Mouse (Mus musculus): ENCODE data around the gene Cfap43.

The Cfap43 gene

DNA sequence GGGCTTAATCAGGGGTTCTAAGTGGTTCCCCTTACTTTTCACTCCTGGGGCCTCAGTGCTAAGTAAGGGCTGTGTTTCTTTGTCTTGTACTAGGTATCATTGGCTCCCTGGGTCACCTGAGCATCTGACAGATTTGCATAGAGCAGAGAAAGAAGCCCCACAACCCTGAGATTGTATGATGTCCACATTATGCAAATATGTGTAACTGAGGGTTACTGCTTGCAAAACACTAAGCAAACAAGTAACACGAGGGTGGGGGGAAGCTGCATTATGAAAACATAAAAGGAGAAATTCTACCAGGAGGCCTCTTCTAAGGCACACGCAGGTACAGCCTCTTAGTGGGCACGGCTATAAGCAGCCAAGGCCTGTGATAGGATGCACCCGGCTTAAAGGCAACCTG lies 3.8 kb downstream of the Cfap43 start:
- in situ Hi-C loops (cut with MboI, MseI): loop anchor here (10.0 kb wide), 1 partner anchor 410 kb away; no protein-coding TSS in a partner anchor

DNA sequence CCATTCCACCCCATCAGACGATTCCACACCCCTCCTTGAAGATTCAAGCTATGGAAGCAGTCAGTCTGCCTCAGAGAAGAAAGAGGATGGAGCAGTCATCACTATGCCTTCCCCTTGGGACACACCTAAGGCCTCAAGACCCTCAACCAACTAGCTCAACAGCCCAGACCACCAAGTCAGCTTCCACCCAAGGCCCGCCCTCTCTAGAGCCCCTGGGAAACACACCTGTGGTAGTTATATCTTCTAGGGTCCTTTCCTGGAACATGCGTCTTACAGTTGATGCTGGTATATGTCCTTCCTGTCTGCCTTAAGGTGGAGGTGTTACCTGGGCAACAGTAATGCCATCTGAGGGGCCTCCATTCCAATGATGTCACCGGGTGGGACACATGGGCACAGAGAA lies 4.9 kb downstream of the Cfap43 start:
- in situ Hi-C loops (cut with MboI, MseI): loop anchor here (10.0 kb wide), 1 partner anchor 409 kb away; no protein-coding TSS in a partner anchor

DNA sequence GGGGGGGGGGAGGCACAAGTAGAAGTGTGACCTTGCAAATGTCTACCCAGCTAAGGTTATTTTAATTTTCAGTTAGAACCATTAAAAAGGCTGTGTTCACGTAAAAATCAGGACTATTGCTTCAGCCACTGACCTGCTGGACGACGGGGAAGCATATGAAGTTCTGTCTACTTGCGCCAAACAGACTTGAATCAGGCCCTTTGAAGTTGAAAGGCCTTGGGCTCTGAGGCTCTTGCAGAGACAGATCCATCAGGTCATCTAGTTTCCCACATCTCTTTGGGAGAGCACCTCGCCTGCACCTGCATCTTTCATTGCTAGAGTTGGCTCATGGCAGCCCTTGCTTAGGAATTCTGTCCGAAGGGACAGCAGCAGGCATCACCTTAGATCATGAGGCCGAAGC lies 5.7 kb downstream of the Cfap43 start:
- in situ Hi-C loops (cut with MboI, MseI): loop anchor here (10.0 kb wide), 1 partner anchor 409 kb away; no protein-coding TSS in a partner anchor

DNA sequence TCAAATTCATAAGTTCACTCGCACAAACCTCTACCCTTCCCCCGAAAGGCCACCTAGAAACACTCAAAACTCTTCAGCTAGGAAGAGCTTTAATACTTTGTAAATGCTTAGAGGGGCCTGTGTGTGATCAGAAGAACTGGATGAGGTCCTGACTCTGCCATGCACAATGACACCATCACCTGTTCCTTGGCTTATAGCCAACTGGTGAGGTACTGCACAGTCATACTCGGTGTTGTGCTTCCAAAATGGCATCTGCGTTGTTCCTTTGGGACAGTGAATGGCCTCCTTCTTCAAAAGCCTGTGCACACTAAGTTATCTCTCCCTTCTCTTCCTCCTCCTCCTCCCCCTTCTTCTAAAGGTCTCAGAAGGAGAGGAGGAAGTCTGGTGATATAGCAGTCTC lies 8.3 kb downstream of the Cfap43 start:
- in situ Hi-C loops (cut with MboI, MseI): loop anchor here (10.0 kb wide), 1 partner anchor 406 kb away; no protein-coding TSS in a partner anchor

DNA sequence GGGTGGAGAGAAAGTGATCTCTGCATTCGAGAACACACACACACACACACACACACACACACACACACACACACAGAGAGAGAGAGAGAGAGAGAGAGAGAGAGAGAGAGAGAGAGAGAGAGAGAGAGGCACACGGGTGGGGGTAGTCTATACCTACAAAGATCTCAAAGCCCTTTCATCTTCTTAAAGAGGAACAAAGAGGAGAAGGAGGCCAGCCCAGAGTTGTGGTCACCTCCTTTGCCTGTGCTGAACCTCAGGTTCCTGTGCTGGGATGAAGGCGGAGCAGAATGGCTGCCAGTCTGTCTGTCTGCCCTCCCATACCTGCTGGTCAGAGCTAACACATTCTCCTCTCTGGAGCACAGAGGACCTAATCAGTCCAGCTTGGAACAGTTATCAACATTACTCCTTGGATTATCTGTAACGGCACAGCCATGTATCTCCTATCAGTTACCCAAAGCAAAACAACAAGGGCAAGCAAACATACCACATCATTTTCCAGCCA lies 8.9 kb downstream of the Cfap43 start:
- in situ Hi-C loops (cut with MboI, MseI): loop anchor here (10.0 kb wide), 1 partner anchor 405 kb away; no protein-coding TSS in a partner anchor

DNA sequence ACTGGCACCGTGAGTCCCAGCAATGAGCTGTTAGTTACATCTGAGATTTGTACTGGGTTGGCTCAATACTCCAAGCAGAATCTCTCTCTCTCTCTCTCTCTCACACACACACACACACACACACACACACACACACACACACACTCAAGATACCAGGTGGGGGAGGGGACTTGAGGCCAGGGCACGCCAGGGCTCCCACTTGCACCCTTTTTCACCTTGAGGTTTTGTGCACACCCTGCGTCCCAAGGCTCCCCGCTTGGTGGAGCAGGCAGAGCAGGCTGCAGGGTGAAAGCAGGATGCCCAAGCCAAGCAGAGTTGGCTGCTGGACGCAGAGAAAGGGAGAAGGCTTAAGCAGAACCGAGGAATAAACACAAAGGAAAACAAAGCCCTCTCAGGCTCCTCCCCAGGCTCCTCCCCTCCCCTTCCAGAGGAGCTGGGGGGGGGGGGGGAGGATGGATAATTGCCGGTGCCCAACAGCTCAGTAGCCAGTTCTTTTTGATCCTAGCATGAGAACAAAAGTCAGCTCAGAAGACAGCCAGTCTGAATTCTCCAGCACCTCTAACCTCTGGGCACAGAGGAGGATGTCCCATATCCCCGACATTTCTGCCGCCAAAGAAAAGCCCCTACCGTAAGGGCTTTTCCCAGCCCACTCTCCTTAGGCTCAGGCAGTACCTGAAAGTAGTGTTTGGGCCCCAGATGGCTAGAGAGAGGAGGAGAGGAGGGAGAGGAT lies 9.5 kb downstream of the Cfap43 start:
- in situ Hi-C loops (cut with MboI, MseI): loop anchor here (10.0 kb wide), 1 partner anchor 405 kb away; no protein-coding TSS in a partner anchor

DNA sequence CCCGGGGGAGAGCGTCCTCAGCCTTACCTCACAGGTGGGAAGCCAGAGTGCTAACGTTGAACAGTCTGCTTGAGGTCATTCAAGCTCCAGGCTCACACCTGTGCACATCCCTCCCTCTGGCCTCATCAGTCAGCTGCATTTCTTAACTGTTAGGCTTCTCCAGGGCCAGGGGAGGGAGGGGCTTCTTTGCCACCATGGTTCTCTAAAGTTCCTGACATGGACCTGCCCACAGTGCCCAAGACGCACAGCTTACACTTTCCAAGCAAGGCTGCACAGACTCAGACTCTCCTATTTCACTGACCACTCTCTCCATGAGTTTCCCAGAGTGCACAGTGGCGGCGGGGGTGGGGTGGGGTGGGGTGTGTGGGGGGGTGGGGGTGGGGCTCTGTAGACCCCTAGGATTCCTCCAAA lies 10.1 kb downstream of the Cfap43 start:
- in situ Hi-C loops (cut with MboI, MseI): no loop called here

DNA sequence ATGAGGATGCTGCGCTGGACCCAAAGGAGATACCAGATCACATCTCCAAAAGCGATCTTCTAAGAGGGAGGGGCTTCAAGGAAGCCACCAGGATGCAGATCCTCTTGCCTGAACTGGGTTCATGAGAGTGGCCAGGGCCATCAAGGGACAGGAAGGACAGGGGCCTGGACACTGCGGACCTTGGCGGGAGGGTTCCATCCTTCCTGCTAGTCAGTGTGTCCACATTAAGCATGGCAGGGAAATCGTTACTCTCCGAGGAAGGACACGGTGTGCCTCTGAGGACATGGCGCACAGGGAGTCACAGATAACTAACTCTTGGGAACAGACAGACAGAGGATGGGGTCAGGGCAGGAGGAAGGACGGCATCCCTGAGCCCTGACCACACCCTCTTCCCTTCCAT lies 11.5 kb downstream of the Cfap43 start:
- in situ Hi-C loops (cut with MboI, MseI): no loop called here

DNA sequence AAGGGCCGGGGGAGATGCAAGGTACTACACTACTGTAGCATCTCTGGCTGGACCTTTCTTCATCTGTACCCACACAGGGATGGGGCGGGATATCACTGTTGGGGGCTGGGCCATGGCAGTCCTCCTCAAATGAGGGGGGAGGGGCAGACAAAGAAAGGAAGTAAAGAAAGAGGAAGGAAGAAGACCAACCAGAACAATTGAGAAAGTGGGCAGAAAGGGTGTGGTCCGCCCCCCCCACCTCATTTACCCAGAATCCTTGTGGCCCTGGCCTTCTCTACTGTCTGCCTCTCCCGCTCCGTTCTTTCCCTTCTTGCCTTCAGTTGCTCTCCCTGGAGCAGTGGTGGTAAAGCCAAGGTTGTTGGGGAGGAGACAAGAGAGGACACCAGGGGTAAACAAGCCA lies 13.5 kb downstream of the Cfap43 start:
- in situ Hi-C loops (cut with MboI, MseI): no loop called here

DNA sequence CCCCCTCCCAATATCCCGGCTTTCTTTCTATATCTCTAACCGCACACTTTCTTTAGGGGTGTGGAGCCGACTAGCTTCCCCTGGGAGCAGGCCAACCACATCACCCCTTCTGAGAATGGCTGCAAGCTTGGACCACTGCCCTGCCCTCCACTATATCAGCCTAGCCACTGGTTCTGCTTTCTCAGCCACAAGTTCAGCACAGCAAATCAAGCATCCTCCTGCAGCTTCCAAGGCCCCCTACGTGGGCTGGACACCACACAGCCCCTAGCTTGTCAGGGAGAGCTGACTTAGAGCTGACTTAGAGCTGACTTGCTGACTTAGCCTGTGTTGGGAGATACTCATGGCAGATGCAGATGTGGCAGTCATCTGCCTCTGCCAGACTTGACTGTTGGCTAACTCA lies 14.0 kb downstream of the Cfap43 start:
- in situ Hi-C loops (cut with MboI, MseI): no loop called here

DNA sequence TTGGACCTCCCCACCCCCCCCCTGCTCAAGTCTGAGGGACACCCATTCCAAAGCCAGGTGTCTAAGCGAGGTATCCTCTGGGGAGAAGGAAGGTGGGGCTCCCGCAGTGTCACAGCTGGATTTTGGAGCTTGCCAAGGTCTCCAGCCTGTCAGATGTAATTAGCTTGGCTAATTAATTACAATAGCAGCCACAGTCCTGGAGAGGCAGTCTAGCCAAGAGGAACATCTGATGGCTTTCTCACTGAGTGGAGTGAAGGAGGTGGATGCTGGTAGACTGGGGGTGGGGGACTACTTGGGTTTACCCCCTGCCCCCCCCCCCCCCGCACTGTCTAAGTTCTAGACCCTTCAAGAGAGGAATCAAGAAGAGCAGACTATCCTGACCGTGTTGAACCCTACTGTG lies 15.4 kb downstream of the Cfap43 start:
- in situ Hi-C loops (cut with MboI, MseI): no loop called here

DNA sequence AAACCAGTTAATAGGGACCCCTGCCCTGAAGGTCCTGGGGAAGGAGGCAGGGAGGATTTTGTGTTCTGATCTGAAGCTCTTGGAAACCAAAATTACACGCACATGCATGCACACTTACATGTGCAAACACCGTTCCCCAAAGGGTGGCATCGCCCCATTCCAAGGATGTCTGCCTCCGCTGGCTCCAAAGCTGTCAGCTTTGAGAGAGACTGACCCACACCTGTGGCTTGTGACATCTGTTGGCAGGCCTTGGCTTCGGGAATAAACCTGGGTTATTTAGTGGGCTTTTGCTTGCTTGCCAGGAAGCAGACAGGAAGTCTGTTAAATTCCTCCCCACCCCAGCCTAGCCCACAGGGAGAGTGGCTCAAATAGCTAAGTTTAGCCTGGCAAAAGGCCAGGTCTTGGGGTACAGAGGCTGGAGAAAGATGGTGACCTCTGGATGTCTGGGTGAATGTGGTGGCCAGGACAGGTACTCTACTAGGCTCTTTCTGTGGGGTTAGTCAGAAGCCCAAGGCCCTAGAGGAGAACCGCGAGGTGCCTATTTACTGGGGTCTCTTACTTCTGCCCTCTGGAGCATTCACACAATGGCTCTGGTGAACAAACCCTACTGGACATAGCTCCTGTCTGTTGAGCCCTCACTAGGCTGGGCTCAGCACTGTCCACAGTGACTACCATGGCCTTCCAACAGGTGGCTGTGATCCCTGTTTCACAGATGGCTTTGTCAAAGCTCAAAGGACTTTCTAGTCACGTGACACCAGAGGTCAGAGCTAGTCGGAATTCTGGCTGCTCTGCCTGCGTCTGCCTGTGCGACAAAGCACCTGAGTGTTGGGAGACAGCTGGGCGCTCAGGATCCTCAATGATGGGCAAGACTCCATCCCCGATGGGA lies 16.5 kb downstream of the Cfap43 start:
- in situ Hi-C loops (cut with MboI, MseI): no loop called here

DNA sequence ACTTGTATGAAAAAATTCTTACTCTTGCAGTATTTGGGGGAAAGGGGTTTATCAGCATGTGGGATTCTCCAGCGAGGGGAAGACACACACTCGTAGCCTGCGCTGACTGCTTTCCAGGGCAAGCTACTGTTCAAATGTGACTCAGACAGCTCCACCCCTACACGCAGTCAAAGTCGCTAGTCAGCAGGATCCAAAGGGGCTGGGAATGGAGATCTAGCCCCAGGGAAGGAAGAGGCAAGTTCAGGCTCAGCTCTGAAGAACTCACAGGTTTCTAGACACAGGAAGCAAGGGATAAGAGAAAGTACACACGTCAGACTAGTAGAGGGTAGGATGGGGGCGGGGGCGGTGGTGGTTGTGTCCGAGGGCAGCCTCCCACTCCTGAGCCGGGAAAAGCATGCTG lies 18.5 kb downstream of the Cfap43 start:
- in situ Hi-C loops (cut with MboI, MseI): no loop called here

DNA sequence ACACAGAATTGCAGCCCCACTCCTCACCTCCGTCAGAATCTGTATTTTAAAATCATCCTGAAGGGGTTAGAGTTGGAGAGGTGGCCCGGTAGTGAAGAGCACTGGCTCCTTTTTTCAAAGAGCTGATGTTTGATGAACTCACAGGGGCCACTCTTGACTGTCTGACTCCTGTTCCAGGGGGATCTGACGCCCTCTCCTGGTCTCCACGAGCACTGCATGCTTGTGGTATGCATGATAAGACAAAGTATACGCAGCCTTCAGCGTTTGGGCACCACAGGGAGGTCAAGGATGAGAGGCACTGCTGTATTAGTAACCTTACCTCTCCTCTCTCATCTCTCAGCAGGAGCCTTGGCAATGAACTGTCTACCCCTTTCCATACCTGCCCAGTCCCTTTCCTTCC lies 19.1 kb downstream of the Cfap43 start:
- in situ Hi-C loops (cut with MboI, MseI): no loop called here

DNA sequence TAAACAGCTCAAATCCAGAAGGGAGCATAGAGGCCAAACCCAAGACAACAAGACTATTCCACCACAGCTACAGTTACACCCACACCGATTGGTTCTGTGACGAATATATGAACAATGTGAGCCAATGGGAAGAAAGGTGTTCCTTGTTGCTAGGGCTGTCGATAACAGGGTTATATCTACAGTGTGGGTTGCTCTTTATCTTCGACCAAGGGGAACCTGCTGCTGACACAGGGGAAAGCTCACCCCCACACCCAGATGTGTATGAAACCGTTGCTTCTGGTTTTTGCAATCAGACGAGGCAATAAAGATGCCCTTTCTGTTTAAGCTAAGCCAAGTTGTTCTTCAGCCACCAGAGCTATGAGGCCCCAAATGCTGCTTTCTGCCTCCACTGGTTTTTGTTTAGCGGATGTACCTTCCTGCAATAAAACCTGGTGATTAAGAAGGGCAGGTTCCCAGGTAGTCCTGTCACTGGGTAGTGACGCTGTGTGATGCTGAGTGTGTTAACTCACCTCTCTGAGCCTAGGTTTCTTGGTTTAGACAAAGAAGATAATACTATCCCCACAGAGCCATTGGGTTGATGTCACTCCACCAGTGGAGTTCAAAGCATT lies 20.5 kb downstream of the Cfap43 start:
- in situ Hi-C loops (cut with MboI, MseI): no loop called here

DNA sequence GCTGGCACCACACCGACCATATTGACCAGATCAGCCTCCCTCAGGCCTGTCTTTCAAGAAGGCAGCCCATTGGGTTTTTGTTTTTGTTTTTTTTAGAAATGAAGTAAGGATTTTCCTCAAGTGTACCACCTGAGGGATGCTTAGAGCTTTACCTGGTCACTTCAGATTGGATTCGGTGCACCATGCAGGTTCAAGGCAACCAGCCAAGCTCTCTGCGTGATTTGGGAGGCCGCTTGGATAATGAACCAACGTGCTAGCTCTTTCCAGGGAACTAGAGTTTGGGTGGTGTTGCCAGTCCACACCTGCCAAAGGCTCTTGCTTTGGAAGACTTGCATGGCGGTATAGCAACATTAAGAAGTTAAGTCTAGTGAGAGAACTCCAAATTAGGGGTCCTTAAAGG lies 26.0 kb downstream of the Cfap43 start:
- in situ Hi-C loops (cut with MboI, MseI): no loop called here

DNA sequence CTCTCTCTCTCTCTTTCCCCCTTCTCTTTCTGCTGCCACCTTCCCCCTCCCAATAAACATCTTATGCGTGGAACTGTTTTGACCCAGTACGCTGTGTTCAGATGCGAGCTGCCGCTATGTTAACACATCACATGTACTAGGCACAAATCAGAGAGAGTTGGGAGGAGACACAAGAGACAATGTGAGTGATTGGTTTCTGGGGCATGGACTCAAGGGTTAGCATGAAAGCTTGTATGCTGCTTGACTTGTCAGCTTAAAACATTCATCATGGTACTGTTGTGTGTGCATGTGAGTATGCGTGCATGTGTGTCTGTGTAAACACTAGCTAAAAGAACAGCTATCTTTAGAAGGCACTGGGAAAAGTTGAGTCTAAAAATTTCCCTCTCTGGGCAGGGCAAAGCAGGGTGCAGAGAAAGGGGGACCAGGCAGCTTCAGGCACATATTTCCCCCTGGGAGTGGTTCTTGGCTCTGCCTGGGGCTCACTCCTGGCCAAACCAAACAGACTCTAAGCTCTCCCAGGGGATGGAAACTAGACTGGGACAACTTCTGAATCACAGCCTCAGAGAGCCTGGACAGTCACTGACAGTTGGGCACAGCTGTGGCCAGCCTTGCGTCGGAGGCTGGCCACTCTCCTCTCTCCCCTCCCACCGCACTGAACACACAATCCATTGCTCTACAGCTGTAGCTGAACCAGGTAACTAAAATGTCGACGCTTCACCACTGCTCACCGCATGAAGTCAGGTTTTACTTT lies 27.4 kb downstream of the Cfap43 start:
- in situ Hi-C loops (cut with MboI, MseI): no loop called here

DNA sequence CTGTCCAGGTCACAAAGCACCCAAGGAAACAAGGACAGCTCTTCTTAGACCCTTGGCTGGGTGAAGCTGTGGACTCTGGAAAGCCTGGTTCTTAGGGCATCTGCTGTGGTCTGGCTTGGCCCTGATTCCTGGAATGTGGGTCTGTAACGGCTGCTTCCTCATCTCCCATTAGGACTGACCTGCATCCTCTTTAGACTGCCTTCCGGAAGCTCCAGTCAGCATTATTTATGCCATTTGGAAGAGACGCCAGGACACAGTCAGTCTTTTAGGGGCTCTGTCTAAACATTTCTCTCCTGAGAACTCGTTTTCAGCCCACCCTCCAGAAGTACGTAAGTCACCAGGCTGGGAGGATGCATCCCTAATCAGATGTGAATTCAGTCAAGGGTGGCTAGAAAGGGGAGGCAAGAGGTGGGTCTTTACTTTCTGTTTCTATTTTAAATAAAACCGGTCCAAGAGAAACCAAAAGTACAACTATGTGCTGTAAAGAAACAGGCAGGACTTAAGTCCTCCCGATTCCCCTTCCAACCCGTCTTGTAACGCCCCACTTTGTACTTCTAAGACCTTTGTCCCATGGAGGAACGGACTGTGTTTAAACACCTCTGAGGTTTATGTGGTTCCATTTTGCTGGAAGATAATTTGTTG lies 28.5 kb downstream of the Cfap43 start:
- in situ Hi-C loops (cut with MboI, MseI): no loop called here

DNA sequence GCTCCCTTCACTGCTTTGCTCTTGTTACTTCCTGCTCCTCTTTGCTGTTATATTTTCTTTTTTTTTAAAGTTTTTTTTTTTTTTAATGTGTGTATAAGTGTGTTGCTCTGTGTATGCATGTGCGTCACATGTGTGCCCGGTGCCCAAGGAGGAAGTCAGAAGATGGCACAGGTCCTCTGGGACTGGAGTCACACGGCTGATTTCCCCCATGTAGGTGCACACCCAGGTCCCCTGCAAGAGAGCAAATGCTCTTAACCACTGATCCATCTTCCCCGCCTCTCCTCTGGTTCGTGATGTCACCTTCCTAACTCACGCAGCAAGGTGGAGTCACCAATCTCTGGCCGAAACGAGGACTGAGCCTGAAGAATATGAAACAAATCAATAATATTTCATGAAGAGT lies 31.1 kb downstream of the Cfap43 start:
- in situ Hi-C loops (cut with MboI, MseI): no loop called here

DNA sequence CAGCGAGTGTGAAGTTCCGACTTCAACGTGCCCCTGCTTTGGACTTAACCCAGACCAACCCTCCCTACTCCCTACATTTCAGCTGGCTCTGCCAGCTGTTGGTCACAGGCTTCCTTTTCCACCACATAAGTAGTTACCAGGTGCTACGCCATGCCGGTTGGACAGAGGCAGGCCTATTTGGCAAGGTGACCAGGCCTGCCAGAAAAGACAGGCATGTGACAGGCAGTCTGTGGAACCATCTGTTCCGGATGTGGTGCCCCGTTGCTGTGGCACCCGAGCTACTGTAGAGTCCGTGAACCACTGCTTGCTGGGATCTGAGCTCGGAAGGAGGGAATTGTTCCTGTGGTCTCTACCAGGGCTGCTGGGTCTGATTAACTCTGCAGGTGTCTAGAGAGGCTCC lies 31.7 kb downstream of the Cfap43 start:
- in situ Hi-C loops (cut with MboI, MseI): no loop called here

DNA sequence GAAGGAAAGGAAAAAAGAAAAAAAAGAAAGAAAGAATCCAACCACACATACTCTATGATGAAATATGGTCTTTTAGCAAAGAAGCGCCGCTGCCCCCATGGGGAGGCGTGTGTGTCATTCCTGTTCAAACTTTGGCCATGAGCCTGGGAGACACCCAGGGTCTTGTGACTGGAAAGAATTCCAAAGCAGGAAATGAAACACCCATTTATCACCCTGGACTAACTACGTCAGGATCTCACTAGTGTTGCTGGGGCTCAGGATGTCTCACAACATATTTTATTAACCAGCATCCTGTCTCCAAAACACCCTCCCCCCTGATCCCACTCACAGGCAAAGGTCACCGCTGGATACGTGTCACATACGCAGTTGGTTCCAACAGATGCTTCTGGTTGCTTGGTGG lies 32.5 kb downstream of the Cfap43 start:
- in situ Hi-C loops (cut with MboI, MseI): no loop called here
